Mouse (Mus musculus) bone marrow macrophage, adult 2 months (primary cell): Measurements from ENCODE around the gene Efs. TPM values are rescaled to one million over a fixed set of nuclear protein-coding genes. Genes with fewer than 3 reads are reported as not detected.

Source experiments
- H3K27ac ChIP-seq: 2 replicates; pipeline ENCODE4 v1.5.1; 2012; ENCODE audit warnings: low read depth, low read length; ENCODE audit not compliant: insufficient read depth
- H3K4me1 ChIP-seq: 2 replicates; pipeline ENCODE4 v1.6.1; 2012; ENCODE audit warnings: low read length; ENCODE audit not compliant: control insufficient read depth, insufficient read depth
- H3K4me3 ChIP-seq: 2 replicates; pipeline ENCODE4 v1.5.1; 2012; ENCODE audit warnings: mild to moderate bottlenecking, low read length, moderate library complexity; ENCODE audit not compliant: insufficient read depth
- CTCF ChIP-seq: IDR thresholded peaks from 2 replicates; pipeline ENCODE4 v1.5.1; 2012; ENCODE audit warnings: low read depth, mild to moderate bottlenecking, low read length, moderate library complexity
- POLR2A ChIP-seq: IDR thresholded peaks from 2 replicates; pipeline ENCODE4 v1.6.1; 2012; ENCODE audit warnings: mild to moderate bottlenecking, low read depth, low read length, borderline replicate concordance
- polyA plus RNA-seq: library from polyadenylated mRNA; stranded (reverse); fragments of >200 nt; gene quantifications from 2 replicates; pipeline ENCODE4 v1.2.4, GENCODE M21; 2012; ENCODE audit not compliant: missing spikeins, insufficient read depth, insufficient read length

Gene Efs
- polyA plus RNA-seq, 1 experiment, result not detected

DNA sequence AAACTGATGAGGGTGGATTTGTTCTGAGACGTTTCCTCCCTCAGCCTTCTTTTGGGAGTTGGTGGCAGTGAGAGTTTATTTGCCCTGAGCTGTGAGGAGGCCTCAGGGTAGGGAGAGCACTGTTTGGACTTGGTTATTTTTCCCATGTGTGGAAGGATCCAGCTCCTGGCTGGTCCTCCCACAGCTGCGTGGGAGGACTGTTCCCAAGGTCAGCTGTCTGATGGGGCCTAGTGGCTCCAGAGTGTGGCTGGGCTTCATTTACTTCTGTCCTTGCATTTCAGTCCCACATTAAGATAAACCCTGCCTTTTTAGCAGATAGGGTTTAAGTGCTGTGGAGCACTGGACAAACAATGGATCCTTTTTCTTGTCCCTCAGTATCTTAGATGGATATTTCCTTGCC lies 28.5 kb downstream of the Efs start:
- TF ChIP-seq CTCF (no peak), POLR2A (no peak)
- no peak overlapping the region for H3K27ac ChIP-seq
- peaks cover 12% of the 10 kb centered on the region for H3K4me1 ChIP-seq
- no peak overlapping the region for H3K4me3 ChIP-seq

DNA sequence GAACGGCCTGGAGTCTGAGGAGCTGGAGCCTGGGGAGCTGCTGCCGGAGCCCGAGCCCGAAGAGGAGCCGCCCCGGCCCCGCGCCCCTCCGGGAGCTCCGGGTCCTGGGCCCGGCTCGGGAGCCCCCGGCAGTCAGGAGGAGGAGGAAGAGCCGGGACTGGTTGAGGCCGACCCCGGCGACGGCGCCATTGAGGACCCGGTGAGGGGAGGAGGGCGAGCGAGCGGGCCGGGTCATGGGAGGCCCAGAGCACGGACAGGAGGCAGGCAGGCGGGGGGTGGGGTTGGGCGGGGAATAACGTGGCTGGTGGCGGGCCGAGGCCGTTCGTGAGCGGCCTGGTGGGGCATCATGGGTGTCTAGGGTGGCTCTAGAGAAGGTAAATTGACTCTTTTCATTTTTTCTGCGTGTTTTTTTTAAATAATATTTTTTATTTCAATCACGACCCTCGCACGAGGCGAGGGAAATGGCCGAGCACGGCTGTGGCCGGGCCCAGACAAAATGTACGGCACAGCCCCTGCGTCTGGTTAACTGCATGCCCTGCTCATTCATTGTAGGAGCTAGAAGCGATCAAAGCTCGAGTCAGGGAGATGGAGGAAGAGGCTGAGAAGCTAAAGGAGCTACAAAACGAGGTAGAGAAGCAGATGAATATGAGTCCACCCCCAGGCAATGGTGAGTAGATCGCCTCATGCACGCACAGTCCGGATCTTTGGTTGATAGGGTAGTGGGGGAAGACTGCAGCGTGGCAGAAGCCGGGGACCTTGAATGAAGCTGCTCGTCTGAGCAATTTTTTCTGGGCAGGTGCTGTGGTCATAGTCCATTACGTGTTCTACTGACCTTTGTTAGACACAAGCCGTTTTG lies 31.4 kb downstream of the Efs start:
- TF ChIP-seq POLR2A (no peak), CTCF (no peak)
- Histone ChIP-seq H3K4me1 (peaks cover 7% of the 10 kb centered on the region), H3K27ac (peak overlapping the region; percentile 54), H3K4me3 (peak overlapping the region; percentile 81)

DNA sequence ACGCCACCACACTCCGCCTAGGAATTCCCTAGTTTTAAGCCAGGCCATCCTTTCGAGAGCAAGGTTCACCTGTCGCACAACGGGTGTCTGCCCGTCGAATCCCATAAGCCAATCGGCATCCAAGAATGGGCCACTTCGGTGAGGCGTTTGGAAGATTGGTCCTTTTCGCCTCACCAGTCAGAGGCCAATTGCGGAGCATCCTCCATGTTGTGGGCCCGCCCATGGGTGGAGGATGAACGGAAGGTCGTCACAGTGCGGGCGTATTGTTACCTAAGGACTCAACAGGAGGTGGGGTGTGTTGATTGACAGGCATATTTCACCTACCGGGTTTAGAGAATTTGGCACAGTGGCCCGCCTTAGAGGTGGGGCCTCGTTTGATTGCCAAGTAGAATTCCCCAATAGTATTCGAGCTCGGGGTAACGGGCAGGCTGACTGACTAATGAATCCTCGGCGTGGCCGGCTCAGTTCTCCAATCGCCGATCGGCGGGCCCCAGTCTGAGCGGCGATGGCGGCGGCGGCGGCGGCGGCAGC lies 32.2 kb downstream of the Efs start:
- H3K4me3 ChIP-seq, result peak overlapping the region; percentile 74
- peak overlapping the region; percentile 42 for H3K27ac ChIP-seq
- H3K4me1 ChIP-seq, result peaks cover 7% of the 10 kb centered on the region
- no peak for TF ChIP-seq POLR2A
- no peak for TF ChIP-seq CTCF

GRCm38 (mm10) chr14:54892200-54892599 lies 33.7 kb downstream of the Efs start, which contains the start of gene Pabpn1:
Gene Pabpn1 (plus strand): TSS chr14:54892500.
- Histone ChIP-seq H3K4me1 (peaks cover 7% of the 10 kb centered on the region), H3K4me3 (peak within 1 kb of the TSS; percentile 74), H3K27ac (peak within 1 kb of the TSS; percentile 42; the same call in 1 of the 2 replicates)
- TF ChIP-seq CTCF, result no peak
- no peak for TF ChIP-seq POLR2A

GRCm38 (mm10) chr14:54885309-54885708 lies 40.6 kb downstream of the Efs start:
- TF ChIP-seq POLR2A (no peak), CTCF (no peak)
- Histone ChIP-seq H3K4me1 (peaks cover 7% of the 10 kb centered on the region; the same call in 1 of the 2 replicates), H3K4me3 (no peak overlapping the region), H3K27ac (no peak overlapping the region)

GRCm38 (mm10) chr14:54884022-54884712 lies 41.8 kb downstream of the Efs start:
- peak overlapping the region; percentile 67 for H3K4me3 ChIP-seq
- TF ChIP-seq POLR2A (no peak), CTCF (no peak)
- peaks cover 7% of the 10 kb centered on the region; the same call in 1 of the 2 replicates for H3K4me1 ChIP-seq
- no peak overlapping the region for H3K27ac ChIP-seq

DNA sequence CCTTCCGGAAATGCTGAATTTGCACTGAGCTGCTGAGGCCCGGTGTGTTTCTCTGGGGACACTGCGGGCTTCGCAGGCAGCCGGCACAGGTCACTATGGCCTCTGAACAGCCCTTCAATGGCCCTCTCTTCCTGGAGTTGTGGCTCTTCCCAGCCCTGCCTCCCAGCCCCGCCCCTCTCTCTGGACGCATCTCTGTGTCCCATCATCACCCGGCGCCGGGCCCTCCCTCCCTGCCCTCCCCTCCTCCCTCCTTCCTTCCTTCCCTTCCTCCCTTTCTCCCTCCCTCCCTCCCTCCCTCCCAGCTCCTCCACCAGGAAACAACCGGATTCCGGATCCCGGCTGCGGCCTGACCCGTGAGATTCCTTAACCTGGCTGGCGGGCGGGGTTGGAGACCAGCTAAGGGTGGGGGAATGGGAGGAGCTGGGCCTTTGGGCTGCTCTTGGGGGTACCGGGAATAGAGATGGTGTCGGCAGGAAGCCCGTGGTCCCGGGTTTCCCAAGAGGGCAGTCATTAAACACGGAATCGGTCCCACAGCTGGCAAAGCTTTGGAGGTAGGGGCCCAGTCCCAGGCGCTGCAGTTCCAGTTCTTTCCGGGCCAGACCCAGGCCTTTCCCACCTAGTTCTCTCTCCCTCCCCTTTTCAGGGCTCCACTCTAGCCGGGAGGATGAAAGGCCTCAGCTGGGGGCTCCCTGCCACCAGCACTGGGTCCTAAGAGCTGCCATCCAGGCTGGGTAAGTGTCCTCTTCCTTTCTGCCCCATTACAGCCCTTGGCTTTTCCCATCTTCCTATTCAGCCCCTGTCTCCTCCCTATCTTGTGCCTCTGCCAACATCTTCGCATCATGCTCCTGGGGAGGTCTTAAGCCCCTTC lies 42.5 kb downstream of the Efs start, which contains the start of the genes Bcl2l2 and Gm20521:
TSS of gene Bcl2l2 (plus strand) at position 224 of the 868 bp plus-strand sequence.
TSS of gene Gm20521 (plus strand) at position 288 of the 868 bp plus-strand sequence.
- Histone ChIP-seq H3K27ac (peak within 1 kb of the TSS; percentile 59), H3K4me1 (peaks cover 7% of the 10 kb centered on the region; the same call in 1 of the 2 replicates), H3K4me3 (peak within 1 kb of the TSS; percentile 67)

GRCm38 (mm10) chr14:54877048-54877715 lies 48.7 kb downstream of the Efs start, which contains the start of gene Ppp1r3e:
Gene Ppp1r3e (minus strand): TSS chr14:54877550.
- TF ChIP-seq CTCF (no peak), POLR2A (no peak)
- Histone ChIP-seq H3K4me1 (peaks cover 8% of the 10 kb centered on the region; the same call in 1 of the 2 replicates), H3K27ac (peak within 1 kb of the TSS; percentile 71), H3K4me3 (peak within 1 kb of the TSS; percentile 88)

More for the DNA sequence above, 42.5 kb downstream of the Efs start, which contains the start of the genes Bcl2l2 and Gm20521:
- TF ChIP-seq CTCF (no peak), POLR2A (peak; percentile 93)
